Mouse (Mus musculus): ENCODE results near the gene Trpc1. TPM values are rescaled to one million over a fixed set of nuclear protein-coding genes. Genes with fewer than 3 reads are reported as not detected.

The Trpc1 gene
- polyA plus RNA-seq (2012; rRNA removed) = 3.9 and 4.5 TPM in 2 replicates

DNA sequence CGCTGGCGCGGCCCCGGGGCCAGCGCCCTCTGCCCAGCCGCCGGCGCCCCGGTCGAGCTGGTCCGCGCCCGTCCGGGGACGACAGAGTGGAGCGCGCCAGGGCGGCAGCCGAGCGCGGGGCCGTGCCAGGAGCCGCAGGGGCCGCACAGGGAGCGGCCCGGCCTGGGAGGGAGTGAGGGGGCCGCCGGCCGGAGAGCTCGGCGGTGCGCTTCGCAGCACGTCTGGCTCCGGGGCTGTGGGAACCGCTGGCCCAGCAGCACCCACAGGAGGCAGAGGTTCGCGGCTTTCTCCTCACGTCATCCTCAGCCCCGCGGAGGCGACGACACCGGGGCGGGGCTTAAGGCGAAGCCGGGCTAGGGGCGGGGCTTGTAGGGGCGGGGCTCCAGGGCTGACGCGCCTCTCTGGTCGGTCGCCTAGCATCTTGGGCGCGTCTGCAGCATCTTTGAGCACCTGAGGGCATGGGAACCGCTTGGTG, at the start of gene Trpc1:
Gene Trpc1 (minus strand): TSS at position 339 of the 475 bp plus-strand sequence.

Other genes with a start within 250 kb of the Trpc1 start
- gene U2surp, start 238.4 kb downstream of the Trpc1 start, polyA plus RNA-seq (2012; rRNA removed) = 1.2 and 1.6 TPM in 2 replicates
- 0.27 TPM in 2 replicates for gene Paqr9, start 190.7 kb downstream of the Trpc1 start, polyA plus RNA-seq (2012; rRNA removed)
- gene Pcolce2, start 112.8 kb downstream of the Trpc1 start, polyA plus RNA-seq (2012; rRNA removed) = 0.38 and 0.40 TPM in 2 replicates
- gene Pls1, start 94.9 kb upstream of the Trpc1 start, polyA plus RNA-seq (2012; rRNA removed) = 12.0 and 16.1 TPM in 2 replicates
- gene Atr, start 107.2 kb upstream of the Trpc1 start, polyA plus RNA-seq (2012; rRNA removed) = 0.60 and 1.0 TPM in 2 replicates
- gene Xrn1, start 204.4 kb upstream of the Trpc1 start, polyA plus RNA-seq (2012; rRNA removed) = 2.2 and 2.3 TPM in 2 replicates

Data from colon, adult 2 months (tissue).